Mouse (Mus musculus) heart, adult 2 months (tissue): Measurements from ENCODE around the gene Errfi1.

Source experiments
- CTCF ChIP-seq: fragments of 200-600 bp; IDR thresholded peaks from 2 replicates; pipeline ENCODE4 v1.8.1; 2022; ENCODE audit warnings: antibody characterized with exemption, mild to moderate bottlenecking, moderate library complexity
- POLR2A ChIP-seq: fragments of 200-500 bp; IDR thresholded peaks from 2 replicates; pipeline ENCODE4 v1.6.1; 2011; ENCODE audit warnings: mild to moderate bottlenecking, low read depth, low read length, control low read depth; ENCODE audit not compliant: insufficient read depth

- TF ChIP-seq CTCF (no peak), POLR2A (no peak)
Observed at GRCm38 (mm10) chr4:150875393-150875792, 21.7 kb downstream of the Errfi1 start.
